Mouse (Mus musculus): Measurements from ENCODE around the gene Pten. TPM values are rescaled to one million over a fixed set of nuclear protein-coding genes. Genes with fewer than 3 reads are reported as not detected.

The Pten gene
- polyA plus RNA-seq, 1 experiment from 2014 or later, result 9.5 TPM

GRCm38 (mm10) chr19:32873904-32874637, 116.8 kb downstream of the Pten start:
- no peak for ATAC-seq (ENCODE audit: insufficient number of reproducible peaks, low FRiP score, low TSS enrichment, low read depth)
- WGBS, result 55% methylated on average over 7 of the region's 7 CpGs
- Histone ChIP-seq H3K9me3 (no peaks in the 10 kb centered on the region), H3K9ac (no peak overlapping the region), H3K27me3 (no peaks in the 10 kb centered on the region), H3K4me1 (peaks cover 2% of the 10 kb centered on the region; the same call in 1 of the 2 replicates), H3K4me3 (no peak overlapping the region), H3K4me2 (no peak overlapping the region), H3K27ac (no peak overlapping the region), H3K36me3 (no peaks in the 10 kb centered on the region)

Other genes starting within 250 kb of the Pten start
- 34.1 and 34.8 TPM in 2 replicates for gene Papss2, start 161.7 kb upstream of the Pten start, polyA plus RNA-seq (2015; fragmentation: Nextera tagmentation; extraction: Ambion mirVana)
- 54.5 and 55.2 TPM in 2 replicates for gene Atad1, start 17.7 kb upstream of the Pten start, polyA plus RNA-seq (2015; fragmentation: Nextera tagmentation; extraction: Ambion mirVana)